Mouse (Mus musculus) liver, postnatal 0 days (tissue): ENCODE data around the gene Cyp11a1.

Source experiments
- CTCF ChIP-seq: sonication (generic); IDR thresholded peaks from 2 replicates; pipeline ENCODE4 v1.5.1; 2016; ENCODE audit warnings: antibody characterized with exemption, low read depth
- EP300 ChIP-seq: IDR thresholded peaks from 2 replicates; pipeline ENCODE4 v1.6.1; 2016; ENCODE audit warnings: antibody characterized with exemption, low read depth, mild to moderate bottlenecking

- TF ChIP-seq EP300 (no peak), CTCF (no peak)
Measured at GRCm38 (mm10) chr9:58011027-58011426, 4.8 kb downstream of the Cyp11a1 start.
